Mouse (Mus musculus): ENCODE measurements around the gene Gm26741.
"Not testable (repeated sequence)": the region's sequence is repeated elsewhere in the genome, so short reads cannot be mapped to it uniquely, and the experiment has no call there.

Gm26741 gene

DNA sequence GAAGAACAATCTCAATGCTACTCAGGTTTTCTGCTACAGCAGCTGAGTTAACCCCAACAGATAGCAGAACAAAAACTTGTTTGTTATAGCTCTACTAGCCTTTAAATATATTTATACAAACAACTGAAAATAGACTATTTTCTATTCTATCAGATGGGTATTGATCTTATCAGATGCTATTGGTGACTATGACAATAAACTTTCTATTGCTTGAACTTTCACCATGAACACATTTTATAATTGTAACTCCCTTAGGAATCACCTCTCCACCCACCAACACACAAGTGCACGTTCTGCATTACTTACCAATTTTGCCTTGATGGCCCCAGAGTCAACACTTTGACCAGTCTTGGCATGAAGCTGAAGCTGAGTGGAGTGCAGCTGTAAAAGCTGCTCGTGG is at the start of gene Gm26741:
Gene Gm26741 (plus strand): TSS at position 301 of the 400 bp plus-strand sequence.
- no peak for DNase-seq (ENCODE audit: extremely low read depth, low read depth)

DNA sequence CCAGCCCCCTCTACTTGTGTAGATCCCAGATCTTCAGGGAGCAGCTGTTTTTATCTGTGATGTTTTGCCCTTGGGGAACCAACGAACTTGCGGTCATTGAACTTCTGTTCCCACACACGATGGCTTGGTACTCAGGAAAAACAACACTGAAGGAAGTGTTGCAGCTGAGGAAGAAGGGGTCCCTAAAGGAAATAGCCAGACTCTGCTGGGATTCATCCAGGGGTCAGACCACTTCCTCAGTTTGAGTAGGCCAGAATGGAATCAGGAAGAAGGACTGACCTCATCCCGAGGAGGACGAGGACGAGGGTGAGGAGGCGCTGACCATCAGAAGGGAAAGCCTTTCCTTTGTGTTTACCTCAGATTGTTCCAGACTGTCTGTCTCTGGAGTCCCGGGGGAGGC is 49.4 kb upstream of the Gm26741 start:
- DNase-seq (ENCODE audit: extremely low read depth, low read depth): no peak

DNA sequence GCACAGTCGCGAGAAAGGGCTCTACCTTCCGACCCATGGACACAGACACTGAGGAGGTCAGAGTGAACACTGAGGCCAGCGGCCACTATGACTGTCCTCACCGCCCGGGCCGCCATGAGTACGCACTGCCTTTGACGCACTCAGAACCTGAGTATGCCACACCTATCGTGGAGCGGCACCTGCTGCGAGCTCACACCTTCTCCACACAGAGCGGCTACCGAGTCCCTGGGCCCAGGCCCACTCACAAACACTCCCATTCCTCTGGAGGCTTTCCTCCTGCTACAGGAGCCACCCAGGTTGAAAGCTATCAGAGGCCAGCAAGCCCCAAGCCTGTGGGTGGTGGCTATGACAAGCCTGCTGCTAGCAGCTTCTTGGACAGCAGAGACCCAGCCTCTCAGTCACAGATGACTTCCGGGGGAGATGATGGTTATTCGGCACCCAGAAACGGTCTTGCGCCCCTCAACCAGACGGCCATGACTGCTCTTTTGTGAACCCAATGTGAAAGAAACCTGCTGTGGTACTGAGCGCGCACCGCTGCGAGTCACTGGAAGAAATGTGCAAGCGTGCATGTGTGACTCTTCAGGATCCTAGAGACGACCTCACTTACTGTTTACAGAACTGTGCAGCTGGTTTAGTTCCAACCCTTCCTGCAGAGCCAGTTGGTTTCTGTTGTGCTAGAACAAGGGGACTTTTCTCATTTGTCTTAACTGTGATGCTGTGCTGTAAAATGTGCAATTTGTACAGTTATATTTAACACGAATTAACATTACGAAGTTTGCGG is 38.9 kb upstream of the Gm26741 start:
- no peak for DNase-seq (ENCODE audit: extremely low read depth, low read depth)

DNA sequence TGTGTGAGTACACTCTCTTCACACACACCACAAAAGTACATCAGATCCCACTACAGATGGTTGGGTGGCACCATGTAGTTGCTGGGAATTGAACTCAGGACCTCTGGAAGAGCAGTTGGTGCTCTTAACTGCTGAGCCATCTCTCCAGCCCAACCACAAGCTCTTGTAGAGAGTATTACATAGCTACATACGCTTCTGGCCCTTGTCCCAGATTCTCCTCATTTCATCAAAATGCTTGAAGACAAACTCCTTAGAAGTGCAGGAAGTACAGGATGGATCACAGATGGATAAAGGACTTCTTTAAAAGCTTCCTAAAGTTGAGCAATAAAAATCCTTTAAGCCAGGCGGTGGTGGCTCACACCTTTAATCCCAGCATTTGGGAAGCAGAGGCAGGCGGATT is 36.6 kb upstream of the Gm26741 start:
- DNase-seq (ENCODE audit: extremely low read depth, low read depth): no peak

DNA sequence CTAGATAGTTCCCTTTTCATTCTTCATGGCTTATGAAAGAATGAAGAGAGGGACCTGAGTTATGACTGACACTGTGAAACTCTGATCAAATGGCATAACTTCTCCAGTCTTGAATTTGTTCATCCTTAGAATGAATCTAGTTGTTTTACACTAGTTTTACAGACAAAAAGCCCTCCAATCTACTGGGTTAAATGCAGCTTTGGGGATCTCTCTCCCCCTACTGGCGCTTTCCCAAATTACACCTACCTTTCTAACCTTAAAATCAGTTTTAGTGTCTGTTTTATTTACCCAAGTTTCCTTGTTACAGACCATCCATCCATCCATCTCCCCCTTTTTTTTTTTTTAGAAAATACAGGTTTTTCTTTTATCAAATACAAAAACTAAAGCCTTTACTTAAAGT is 27.6 kb upstream of the Gm26741 start:
- DNase-seq (ENCODE audit: extremely low read depth, low read depth): peak; percentile 24

DNA sequence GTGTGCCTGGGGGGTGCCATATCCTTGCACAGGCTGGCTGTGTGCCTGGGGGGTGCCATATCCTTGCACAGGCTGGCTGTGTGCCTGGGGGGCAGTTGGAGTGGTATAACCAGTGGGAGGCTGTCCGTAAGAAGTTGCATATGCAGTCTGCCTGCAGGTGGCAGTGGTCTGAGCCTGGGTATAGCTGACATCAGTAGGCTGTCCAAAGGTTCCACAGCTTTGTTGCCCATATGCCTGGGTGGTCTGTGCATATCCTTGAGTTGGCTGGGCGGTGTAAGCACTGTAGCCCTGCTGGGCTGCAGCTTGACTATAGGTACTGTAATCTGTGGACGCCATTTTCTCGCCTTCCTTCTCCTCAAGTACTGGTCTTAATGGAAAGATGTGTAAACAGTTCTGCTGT is 15.2 kb upstream of the Gm26741 start:
- not testable (repeated sequence) for DNase-seq (ENCODE audit: extremely low read depth, low read depth)

DNA sequence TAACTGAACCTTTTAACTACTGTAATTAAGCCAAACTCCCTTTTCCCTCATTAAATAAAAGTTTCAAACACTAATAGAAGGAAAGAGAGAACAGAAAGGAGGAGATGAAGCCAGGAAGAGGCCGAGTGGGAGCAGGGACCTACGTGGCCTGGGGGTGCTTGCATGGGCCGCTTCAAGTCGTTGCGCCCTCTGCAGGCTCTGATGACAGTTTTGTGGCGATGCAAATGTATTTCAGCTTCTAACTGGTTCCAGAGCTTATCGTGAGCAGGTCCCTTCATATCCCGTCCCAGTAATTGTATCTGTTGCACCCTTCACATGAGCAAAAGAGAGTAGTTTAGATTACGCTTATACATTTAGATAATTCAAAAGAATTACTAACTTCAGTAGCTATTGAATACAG is 5.4 kb upstream of the Gm26741 start:
- no peak for DNase-seq (ENCODE audit: extremely low read depth, low read depth)

DNA sequence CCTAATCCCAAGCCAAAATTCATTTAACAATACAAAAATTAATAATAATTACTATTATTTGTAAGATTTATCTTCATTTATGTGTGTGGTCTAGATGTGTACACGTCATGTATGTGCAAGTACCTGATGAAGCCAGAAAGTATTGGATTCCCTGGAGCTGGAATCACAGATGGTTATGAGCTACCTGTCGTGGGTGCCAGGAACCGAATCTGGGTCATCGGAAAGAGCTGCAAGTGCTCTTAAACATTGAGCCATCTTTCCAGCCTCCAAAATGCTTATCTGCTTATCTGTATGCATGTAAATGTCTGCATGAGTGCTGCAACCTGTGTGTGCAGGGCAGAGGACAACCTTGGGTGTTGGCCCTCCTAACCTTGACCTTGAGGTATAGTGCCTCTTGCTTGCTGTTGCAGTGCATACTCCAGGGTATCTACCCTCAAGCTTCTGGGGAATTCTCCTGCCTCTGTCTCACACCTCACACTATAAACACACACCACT is 1.7 kb downstream of the Gm26741 start:
- no peak for DNase-seq (ENCODE audit: extremely low read depth, low read depth)

DNA sequence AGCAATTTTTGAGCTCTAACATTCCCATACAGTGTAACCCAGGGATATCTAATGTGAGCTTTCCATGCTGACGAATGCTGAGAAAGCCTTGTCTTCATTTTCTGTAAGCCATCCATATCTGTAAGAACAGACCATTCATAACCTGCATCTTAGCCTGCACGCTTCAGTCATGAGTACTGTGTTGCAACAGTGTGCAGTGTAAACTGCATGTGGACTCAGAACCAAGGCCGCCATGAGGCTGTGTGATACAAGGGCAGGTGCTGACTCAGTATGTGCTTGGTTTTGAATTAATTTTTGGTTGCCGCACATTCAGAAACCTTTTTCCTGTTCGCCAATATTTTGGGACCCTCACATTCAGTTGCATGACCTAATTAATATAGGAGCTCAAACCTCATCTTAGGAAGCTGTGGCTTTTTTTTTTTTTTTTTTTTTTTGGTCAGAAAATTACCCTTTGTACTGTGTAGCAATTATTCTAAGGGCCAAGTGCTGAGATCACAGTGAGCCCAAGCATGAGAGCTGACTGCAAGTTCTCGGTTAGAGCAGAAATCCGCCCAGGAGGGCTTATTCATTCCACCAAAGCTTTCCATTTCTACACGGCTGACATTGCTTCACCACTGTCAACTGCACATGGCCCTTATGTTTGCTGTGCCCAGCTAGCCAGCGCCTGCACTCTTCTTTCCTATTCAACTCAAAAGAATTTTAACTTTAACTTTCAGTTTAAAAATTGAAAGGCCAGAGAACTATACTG is 2.5 kb downstream of the Gm26741 start:
- DNase-seq (ENCODE audit: extremely low read depth, low read depth): no peak

DNA sequence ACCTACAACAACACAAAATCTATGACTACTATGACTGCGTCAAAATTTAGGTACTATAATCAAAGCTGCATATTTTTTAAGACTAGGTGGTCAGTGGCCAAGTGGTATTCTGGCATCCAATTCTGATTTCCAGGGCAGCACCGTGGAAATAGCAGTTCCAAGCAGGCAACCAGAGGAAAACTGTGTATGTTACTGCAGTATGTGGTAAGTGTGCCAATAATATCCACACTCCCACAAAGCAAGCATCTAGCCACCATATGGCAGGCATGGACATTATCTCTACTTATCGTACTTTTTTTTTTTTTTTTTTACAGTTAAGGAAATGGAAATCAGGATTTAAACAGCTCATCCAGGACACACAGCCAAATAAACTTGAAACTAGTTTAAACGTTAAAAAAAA is 9.8 kb downstream of the Gm26741 start:
- no peak for DNase-seq (ENCODE audit: extremely low read depth, low read depth)

DNA sequence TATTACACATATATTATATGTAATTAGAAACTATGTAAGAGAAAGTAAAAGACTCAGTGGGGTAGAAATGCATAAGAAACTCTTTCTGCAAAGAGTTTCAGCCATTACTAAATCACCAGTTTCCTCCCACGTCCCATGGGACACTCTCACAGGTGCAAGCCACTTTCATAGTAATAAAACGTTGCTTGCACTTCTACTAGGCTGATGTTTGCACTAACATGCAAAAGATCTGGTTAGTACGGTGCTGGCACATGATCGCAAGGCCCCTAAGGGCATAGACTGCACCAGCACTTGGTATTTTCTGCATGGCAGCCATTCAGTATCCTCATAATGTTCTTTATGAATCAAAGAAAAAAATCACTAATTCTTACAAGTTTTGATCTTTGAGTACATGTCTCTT is 15.3 kb downstream of the Gm26741 start:
- DNase-seq (ENCODE audit: extremely low read depth, low read depth): no peak

DNA sequence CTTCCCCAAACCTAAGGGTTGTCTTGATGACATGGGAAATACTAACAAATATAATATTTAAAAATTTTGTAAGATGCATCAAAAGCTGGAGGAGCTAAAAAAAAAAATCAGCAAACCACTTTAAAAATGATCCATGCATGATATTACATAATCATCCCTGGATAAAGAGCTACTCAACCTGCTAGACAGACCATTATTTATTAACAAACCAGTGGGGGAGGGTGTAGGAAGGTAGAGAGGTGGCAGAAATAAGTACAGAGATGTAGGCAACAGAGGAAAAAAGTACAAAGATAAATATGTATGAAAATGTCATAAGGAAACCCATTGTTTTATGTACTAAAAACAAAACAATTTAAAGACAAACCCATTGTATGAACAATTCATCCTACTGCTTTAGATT is 16.1 kb downstream of the Gm26741 start:
- no peak for DNase-seq (ENCODE audit: extremely low read depth, low read depth)

DNA sequence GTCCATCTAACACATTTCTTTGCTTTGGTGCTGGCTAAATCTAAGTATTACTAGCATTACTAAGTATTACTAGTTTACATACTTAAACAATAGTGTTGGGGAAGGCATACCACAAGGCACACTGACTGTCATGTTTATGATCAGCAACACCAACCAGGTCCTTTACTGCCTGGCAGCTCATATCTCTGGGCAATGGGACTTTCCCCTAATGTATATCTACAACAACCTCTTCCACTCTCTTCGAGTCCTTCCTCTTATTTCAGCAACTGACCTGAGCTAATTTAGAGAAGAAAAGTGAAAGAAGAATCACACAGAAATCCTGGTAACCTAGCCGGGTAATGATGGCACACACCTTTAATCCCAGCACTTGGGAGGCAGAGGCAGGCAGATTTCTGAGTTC is 17.9 kb downstream of the Gm26741 start:
- DNase-seq (ENCODE audit: extremely low read depth, low read depth): peak; percentile 59

DNA sequence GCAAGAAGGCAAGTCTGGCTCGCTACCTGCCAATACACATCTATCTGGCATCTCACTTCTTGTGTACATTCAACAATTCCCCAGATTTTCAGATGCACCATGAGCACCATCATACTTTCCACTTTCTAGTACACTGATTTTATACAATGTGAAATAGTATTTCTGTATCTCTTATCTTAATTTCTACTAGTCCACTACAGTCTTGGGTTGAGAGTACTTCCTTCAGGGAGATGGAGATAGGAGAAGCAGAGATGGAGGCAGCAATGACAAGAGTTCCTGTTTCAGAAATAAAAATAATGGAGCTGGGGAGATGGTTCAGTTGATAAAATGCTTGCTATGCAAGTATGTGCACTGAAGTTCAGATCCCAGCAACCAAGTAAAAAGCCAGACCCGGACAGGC is 19.2 kb downstream of the Gm26741 start:
- no peak for DNase-seq (ENCODE audit: extremely low read depth, low read depth)

DNA sequence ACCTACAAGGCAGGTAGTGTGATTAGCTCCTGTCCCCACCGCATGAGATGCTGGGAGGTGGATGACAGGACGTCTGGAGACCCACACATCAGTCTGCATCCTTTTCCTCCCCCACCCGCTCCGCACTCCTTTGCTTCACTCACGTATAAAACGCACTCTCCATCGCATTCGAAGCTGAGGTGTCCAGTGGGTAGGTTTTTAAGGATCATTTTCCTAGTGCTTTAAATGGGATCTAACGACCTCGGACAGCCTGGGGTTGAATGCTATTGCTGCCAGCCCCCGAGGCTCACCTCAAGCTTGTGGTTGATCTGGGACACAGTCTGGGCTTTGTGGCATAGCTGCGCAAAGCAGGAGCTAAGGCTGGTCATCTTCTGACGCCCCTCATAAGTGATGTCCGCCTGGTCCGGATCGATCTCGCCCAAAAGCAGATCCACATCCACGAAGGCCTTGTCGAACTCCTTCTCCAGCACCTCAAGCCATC is 22.8 kb downstream of the Gm26741 start:
- DNase-seq (ENCODE audit: extremely low read depth, low read depth): no peak

DNA sequence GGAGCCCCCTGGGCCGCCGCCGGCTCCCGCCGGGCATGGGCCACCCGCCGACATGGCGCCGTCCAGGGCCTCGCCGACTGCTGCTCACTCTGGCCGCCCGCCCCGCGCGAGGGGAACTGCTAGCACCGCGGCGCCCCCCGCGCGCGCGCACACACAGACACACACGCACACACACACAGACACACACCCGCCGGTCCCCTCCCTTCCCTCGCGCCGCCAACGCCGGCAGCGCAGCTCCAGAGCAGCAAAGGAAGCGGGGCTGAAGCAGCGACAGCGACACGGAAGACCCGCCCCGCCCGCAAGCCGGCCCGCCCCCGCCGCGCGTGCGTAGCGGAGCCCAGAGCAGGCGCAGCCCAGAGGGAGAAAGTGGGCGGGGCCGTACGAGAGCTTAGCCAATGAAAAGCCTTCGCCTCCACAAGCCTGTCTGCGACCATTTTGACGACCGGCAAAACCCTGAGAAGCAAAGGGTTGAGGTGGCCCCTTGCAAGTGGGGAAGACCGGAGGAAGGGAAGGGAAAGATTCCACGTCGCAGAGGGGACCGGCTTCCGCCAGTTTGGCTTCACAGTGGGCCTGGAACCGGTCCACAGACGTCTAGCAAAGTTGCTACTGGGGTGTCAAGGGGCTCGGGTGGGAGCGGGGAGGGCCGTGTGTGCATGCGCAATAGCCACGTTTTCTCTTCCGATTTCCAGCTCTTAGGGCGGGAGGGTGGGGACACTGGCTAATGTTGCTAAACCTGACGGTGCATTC is 23.5 kb downstream of the Gm26741 start, which contains the start of gene Gopc:
Gene Gopc (minus strand): TSS at position 280 of the 747 bp plus-strand sequence.
- DNase-seq (ENCODE audit: extremely low read depth, low read depth): peak; percentile 89

DNA sequence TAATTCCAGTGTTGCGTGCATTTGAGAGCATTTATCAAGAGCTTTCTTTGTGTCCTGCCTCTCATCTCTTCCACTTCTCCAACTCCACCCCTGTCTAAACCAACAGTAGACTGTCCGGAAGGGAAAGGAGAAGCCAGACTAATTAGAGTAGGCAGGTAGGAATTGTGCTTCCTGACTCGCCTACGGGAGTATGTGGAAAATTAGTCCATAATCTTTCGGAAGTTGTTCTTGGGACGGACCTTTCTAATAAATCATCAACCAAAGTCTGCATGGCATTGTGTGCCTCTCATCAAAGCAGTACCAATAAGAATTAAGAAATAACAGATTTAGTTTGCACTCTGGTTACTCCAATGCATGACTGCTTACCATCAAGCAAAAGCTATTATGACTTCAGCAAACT is 24.5 kb downstream of the Gm26741 start:
- DNase-seq (ENCODE audit: extremely low read depth, low read depth): no peak

DNA sequence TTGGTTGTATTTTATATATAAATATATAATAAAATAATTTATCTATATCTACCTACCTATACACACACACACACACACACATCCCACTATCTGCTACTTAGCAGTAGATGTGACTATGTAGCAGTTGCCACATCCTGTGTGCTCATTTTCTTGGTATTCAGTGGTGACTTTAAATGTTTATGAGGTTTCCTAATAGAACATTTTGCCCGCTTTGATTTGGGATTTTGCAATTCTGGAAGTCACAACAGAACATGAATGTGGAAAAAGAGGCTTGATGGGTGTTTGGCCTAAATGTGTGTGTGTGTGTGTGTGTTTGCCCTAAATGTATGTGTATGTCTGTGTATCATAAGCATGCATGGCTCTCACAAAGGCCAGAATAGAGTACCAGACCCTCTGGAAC is 25.0 kb downstream of the Gm26741 start:
- DNase-seq (ENCODE audit: extremely low read depth, low read depth): no peak

DNA sequence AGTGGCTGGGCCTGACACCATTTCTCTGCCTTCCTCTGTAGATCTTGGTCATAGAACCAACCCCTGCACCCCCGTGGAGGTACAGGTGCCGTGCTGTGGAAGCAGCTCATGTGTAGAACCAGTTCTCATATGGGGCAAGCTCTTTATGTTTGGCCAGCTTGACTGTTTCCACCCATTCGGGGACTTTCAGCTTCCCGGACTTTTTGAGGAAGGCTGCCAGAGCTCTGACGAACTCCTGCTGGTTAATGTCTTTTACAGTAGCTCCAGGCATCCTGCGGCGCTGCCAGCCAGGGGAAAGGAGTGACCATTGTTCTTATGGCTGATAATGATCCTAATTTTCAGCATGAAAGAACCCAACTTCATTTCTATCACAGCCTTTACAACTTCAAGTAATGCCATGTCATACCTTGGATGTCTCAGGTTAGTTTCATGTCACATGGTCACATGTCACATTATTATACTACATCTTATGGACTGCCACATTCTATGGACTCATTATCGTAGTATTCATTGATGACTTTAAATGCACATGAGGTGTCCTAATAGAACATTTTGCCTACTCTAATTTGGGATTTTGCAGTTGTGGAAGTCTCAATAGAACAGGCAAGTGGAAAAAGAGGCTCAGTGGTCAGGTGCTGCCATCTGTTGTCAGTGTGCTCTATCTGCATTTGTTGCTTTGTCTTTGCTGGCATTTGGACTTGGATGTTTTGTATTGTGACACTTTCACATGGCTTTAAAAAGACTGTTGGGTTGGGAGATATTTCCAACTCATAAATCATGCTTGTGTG is 26.4 kb downstream of the Gm26741 start:
- DNase-seq (ENCODE audit: extremely low read depth, low read depth): no peak

DNA sequence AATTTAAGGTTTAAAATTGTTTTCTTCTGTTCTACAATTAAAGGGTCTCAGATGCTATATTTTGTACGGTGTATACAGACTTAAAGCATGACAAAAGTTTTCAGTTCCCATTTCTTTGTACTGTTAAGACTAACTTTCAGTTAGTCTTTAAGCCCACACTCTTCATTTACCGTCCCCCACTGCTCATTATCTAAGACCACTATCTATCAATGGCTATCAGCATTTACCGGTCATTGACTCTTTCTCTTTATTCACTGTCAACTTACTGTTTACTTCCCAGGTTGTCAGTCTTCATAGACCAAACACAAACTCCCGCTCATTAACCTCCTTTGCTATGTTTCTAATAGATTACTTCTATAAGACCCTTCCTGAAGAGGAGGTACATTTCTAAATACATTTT is 28.6 kb downstream of the Gm26741 start:
- no peak for DNase-seq (ENCODE audit: extremely low read depth, low read depth)

DNA sequence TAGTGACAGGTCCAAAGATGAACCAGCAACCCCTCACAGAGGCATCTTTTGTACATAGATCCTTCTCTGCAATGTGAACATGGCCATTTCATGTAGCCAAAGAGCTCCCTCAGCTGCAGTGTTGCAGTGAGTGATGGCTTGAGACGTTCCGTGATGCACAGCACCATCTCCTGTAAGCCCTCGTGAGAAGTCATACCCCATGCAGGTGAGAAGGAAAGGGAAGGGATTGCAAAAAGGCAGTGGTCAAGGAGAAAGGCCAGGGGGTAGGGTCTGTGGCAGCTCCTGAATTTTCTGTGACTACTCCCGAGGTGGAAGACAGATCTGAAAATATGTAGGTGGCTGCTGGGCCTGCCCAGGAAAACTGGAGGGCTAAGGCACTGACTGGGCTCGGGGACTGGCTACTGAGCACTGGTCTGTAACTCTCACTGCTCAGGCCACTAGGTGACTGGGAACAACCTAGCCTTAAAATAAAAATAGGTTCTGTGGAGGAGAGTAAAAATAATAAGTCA is 30.4 kb downstream of the Gm26741 start, which contains the start of gene Nepn:
Gene Nepn (plus strand): TSS at position 51 of the 509 bp plus-strand sequence.
- DNase-seq (ENCODE audit: extremely low read depth, low read depth): no peak
